Comparison of ENCODE assay signal across 16 mouse cellular contexts in the genomic region with DNA sequence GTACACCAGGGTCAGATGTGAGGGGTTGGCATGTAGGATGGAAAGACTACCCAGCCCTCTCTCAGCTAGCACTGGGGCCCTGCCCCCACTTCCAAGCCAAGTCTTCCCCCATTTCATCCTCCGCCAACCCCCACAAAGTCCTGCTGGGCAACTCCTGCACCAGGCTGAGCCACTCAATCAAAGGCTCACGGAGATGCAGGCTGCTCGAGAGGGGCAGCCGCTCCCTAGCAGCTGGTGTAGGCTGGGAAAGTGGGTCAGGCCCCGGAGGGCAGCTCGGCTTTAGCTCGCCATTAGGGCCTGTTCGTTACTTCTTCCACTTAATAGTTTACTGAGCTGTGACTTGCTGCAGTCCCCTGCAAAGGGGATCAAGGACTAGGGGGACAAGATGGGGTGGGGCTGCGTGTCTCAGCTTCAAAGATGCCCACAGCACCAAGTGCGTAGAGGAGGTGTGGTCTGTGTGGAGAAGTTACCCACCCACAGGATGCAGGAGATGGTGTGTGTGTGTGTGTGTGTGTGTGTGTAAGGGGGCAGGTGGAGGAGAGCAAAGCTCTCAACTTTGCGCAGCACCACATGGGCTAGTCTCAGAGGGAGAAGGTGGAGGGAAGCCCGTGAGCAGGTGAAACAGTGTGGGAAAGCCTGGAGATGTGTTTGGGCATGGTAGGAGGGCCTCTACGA. TPM values are rescaled to one million over a fixed set of nuclear protein-coding genes. Genes with fewer than 3 reads are reported as not detected.
DNase-seq lines count a peak whose midpoint lies in the region; ATAC-seq and TF ChIP-seq lines count a peak whose summit lies in the region.
"Had no signal": no experiment of that assay in that cellular context is flagged by ENCODE, and none has a peak within 500 bp of the region (broad histone marks: within the 10 kb centered on the region; RNA-seq: fewer than 3 reads in every experiment).

No protein-coding gene starts in this region.

- no peak for DNase-seq in kidney, adult 9 months
- DNase-seq in midbrain, postnatal 0 days (ENCODE audit: low spot score): peak; percentile 48
- no peak for DNase-seq in midbrain, embryonic 11.5 days (ENCODE audit: low spot score, missing footprints)
- DNase-seq in splenic B cell, adult 2 months (ENCODE audit: low read depth, low spot score): peak; percentile 59
- no peak for DNase-seq in urinary bladder, postnatal 10 days (ENCODE audit: low spot score)
- DNase-seq: gastrocnemius, postnatal 25 days; liver, postnatal 0 days; lung, postnatal 14 days; right cerebral cortex, adult 18-20 months had no signal

- ATAC-seq in kidney, embryonic 14.5 days (ENCODE audit: low FRiP score, low TSS enrichment): peak; percentile 35; the same call in 1 of the 2 replicates
- no peak for ATAC-seq in midbrain, postnatal 0 days (ENCODE audit: low FRiP score)
- no peak for ATAC-seq in midbrain, embryonic 11.5 days (ENCODE audit: low FRiP score)
- ATAC-seq in megakaryocyte progenitor cell, adult 5-6 weeks (replicated peaks; ENCODE audit: poor library complexity): no peak
- ATAC-seq: liver, postnatal 0 days had no signal

- TF ChIP-seq CTCF in midbrain, postnatal 0 days (IDR thresholded peaks at IDR 0.05): no peak

- H3K27ac ChIP-seq in kidney, embryonic 14.5 days (ENCODE audit: low read depth, low read length): no peak overlapping the region
- H3K27ac ChIP-seq in midbrain, postnatal 0 days (ENCODE audit: low read depth, low read length): no peak overlapping the region
- no peak overlapping the region for H3K27ac ChIP-seq in midbrain, embryonic 11.5 days (ENCODE audit: low read depth, low read length)
- H3K27ac ChIP-seq: forebrain, embryonic 12.5 days; limb, embryonic 15.5 days; midbrain, embryonic 10.5 days had no signal

- H3K9me3 ChIP-seq in kidney, embryonic 14.5 days (ENCODE audit: control insufficient read depth, low read length): no peaks in the 10 kb centered on the region
- no peaks in the 10 kb centered on the region for H3K9me3 ChIP-seq in midbrain, postnatal 0 days (ENCODE audit: low read length)
- H3K9me3 ChIP-seq in midbrain, embryonic 11.5 days (ENCODE audit: control insufficient read depth, low read length): no peaks in the 10 kb centered on the region
- H3K9me3 ChIP-seq: forebrain, embryonic 12.5 days; limb, embryonic 15.5 days; midbrain, embryonic 10.5 days had no signal

- no peaks in the 10 kb centered on the region for H3K36me3 ChIP-seq in kidney, embryonic 14.5 days (ENCODE audit: control insufficient read depth, insufficient read depth, low read length)
- H3K36me3 ChIP-seq in midbrain, postnatal 0 days (ENCODE audit: insufficient read depth, low read length): no peaks in the 10 kb centered on the region
- no peaks in the 10 kb centered on the region for H3K36me3 ChIP-seq in midbrain, embryonic 11.5 days (ENCODE audit: control insufficient read depth, insufficient read depth, low read length)
- H3K36me3 ChIP-seq in splenic B cell, adult 2 months (ENCODE audit: control insufficient read depth, insufficient read depth, low read length, poor library complexity, severe bottlenecking): no peaks in the 10 kb centered on the region
- H3K36me3 ChIP-seq: forebrain, embryonic 12.5 days; G1E; limb, embryonic 15.5 days; midbrain, embryonic 10.5 days had no signal

- no peak overlapping the region for H3K4me3 ChIP-seq in kidney, embryonic 14.5 days (ENCODE audit: low read length)
- H3K4me3 ChIP-seq in midbrain, postnatal 0 days (ENCODE audit: low read depth, low read length): no peak overlapping the region
- no peak overlapping the region for H3K4me3 ChIP-seq in midbrain, embryonic 11.5 days (ENCODE audit: low read depth, low read length)
- H3K4me3 ChIP-seq: forebrain, embryonic 12.5 days; limb, embryonic 15.5 days; midbrain, embryonic 10.5 days; myocyte had no signal

- H3K27me3 ChIP-seq in kidney, embryonic 14.5 days (ENCODE audit: control insufficient read depth, insufficient read depth, low read length): no peaks in the 10 kb centered on the region
- no peaks in the 10 kb centered on the region for H3K27me3 ChIP-seq in midbrain, postnatal 0 days (ENCODE audit: insufficient read depth, low read length)
- no peaks in the 10 kb centered on the region for H3K27me3 ChIP-seq in midbrain, embryonic 11.5 days (ENCODE audit: control insufficient read depth, insufficient read depth, low read length)
- no peaks in the 10 kb centered on the region for H3K27me3 ChIP-seq in splenic B cell, adult 2 months (ENCODE audit: control insufficient read depth, insufficient read depth, low read length, poor library complexity, severe bottlenecking)
- H3K27me3 ChIP-seq: forebrain, embryonic 12.5 days; limb, embryonic 15.5 days had no signal

- no peaks in the 10 kb centered on the region for H3K4me1 ChIP-seq in kidney, embryonic 14.5 days (ENCODE audit: control insufficient read depth, insufficient read depth, low read length)
- H3K4me1 ChIP-seq in midbrain, postnatal 0 days (ENCODE audit: insufficient read depth, low read length): no peaks in the 10 kb centered on the region
- H3K4me1 ChIP-seq in midbrain, embryonic 11.5 days (ENCODE audit: control insufficient read depth, insufficient read depth, low read length): no peaks in the 10 kb centered on the region
- H3K4me1 ChIP-seq: limb, embryonic 15.5 days had no signal

- H3K9ac ChIP-seq in kidney, embryonic 14.5 days (ENCODE audit: low read depth, low read length): no peak overlapping the region
- no peak overlapping the region for H3K9ac ChIP-seq in midbrain, postnatal 0 days (replicated peaks; ENCODE audit: low read length, poor library complexity, severe bottlenecking)
- no peak overlapping the region for H3K9ac ChIP-seq in midbrain, embryonic 11.5 days (ENCODE audit: low read length)
- H3K9ac ChIP-seq: forebrain, embryonic 12.5 days; limb, embryonic 15.5 days; liver, postnatal 0 days had no signal

- no peak overlapping the region for H3K4me2 ChIP-seq in kidney, embryonic 14.5 days (replicated peaks; ENCODE audit: low read depth, low read length)
- H3K4me2 ChIP-seq in midbrain, postnatal 0 days (ENCODE audit: low read depth, low read length, poor library complexity, severe bottlenecking): no peak overlapping the region
- H3K4me2 ChIP-seq in midbrain, embryonic 11.5 days: no peak overlapping the region
- H3K4me2 ChIP-seq: forebrain, embryonic 12.5 days; limb, embryonic 15.5 days had no signal

- WGBS in kidney, embryonic 14.5 days: 58% methylated on average over 13 of the region's 13 CpGs
- WGBS in midbrain, postnatal 0 days: 64% methylated on average over 13 of the region's 13 CpGs
- 74% methylated on average over 13 of the region's 13 CpGs for WGBS in midbrain, embryonic 11.5 days

RNA-seq across cellular contexts. Expression of gene Begain, which starts 22.6 kb away (rescaled TPM):
- 5.7 and 6.2 TPM in 2 replicates for polyA plus RNA-seq in kidney, embryonic 14.5 days (2014; fragmentation: Nextera tagmentation; extraction: Ambion mirVana)
- total RNA-seq in midbrain, postnatal 0 days (2014; rRNA removed): 78.2 and 84.2 TPM in 2 replicates
- 28.4 and 31.8 TPM in 2 replicates for polyA plus RNA-seq in midbrain, postnatal 0 days (2015; fragmentation: Nextera tagmentation; extraction: Ambion mirVana)
- polyA plus RNA-seq in midbrain, embryonic 11.5 days (2014; fragmentation: Nextera tagmentation; extraction: Ambion mirVana): 9.2 and 9.3 TPM in 2 replicates
- total RNA-seq in megakaryocyte progenitor cell, adult 5-6 weeks (2015): 0.12 and 0.39 TPM in 2 replicates
- total RNA-seq in megakaryocyte progenitor cell, adult 5-6 weeks (2017): 0.03 and 0.29 TPM in 2 replicates
- total RNA-seq: G1E had no signal
- polyA plus RNA-seq: G1E had no signal

Comparison
In these comparisons a context has a peak if more than half of its experiments do, and no peak if none do; other contexts are left out.
1. DNase-seq: peak in midbrain, postnatal 0 days (single experiment) and splenic B cell, adult 2 months (single experiment); none in kidney, adult 9 months (single experiment), midbrain, embryonic 11.5 days (single experiment) and urinary bladder, postnatal 10 days (single experiment).